Mouse (Mus musculus): ENCODE data around the gene Gli1.

DNA sequence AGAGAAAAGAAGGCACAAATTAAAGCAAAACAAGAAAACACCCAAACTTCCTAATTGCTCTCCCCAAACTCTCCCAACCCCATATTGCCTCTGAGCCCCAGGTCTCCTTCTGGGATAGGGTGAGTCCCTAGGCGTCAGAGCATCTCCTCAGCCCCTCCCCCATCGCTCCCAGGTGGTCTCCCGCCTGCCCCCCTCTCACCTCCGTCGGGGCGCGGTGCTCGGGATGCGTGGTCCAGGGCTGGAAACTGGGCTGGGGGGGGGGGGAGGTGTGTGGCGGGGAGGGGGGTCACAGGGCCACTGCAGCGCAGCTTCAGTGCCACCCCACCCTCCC lies 449 bp downstream of the Gli1 start:
- TF ChIP-seq CTCF (IDR thresholded peaks at IDR 0.05): no peak
- no peak for TF ChIP-seq POLR2A (IDR thresholded peaks at IDR 0.05; ENCODE audit: insufficient read depth, low read depth, low read length)
- TF ChIP-seq EP300 (IDR thresholded peaks at IDR 0.05; ENCODE audit: insufficient read depth, low read depth, low read length): no peak

Measured in heart, adult 2 months (tissue).